Mouse (Mus musculus) brain, embryonic 14.5 days (tissue): Measurements from ENCODE around the gene Mpnd.

Experiments
- CTCF ChIP-seq: fragments of 200-500 bp; IDR thresholded peaks from 2 replicates; pipeline ENCODE4 v1.5.1; 2012; ENCODE audit warnings: inconsistent platforms, mild to moderate bottlenecking, moderate library complexity, borderline replicate concordance; ENCODE audit not compliant: insufficient read depth, insufficient read length; ENCODE audit errors: extremely low read depth
- POLR2A ChIP-seq: fragments of 200-500 bp; IDR thresholded peaks from 2 replicates; pipeline ENCODE4 v1.6.1; 2012; ENCODE audit warnings: mild to moderate bottlenecking, inconsistent platforms, borderline replicate concordance; ENCODE audit not compliant: poor library complexity, insufficient read depth, insufficient read length, severe bottlenecking; ENCODE audit errors: extremely low read depth

DNA sequence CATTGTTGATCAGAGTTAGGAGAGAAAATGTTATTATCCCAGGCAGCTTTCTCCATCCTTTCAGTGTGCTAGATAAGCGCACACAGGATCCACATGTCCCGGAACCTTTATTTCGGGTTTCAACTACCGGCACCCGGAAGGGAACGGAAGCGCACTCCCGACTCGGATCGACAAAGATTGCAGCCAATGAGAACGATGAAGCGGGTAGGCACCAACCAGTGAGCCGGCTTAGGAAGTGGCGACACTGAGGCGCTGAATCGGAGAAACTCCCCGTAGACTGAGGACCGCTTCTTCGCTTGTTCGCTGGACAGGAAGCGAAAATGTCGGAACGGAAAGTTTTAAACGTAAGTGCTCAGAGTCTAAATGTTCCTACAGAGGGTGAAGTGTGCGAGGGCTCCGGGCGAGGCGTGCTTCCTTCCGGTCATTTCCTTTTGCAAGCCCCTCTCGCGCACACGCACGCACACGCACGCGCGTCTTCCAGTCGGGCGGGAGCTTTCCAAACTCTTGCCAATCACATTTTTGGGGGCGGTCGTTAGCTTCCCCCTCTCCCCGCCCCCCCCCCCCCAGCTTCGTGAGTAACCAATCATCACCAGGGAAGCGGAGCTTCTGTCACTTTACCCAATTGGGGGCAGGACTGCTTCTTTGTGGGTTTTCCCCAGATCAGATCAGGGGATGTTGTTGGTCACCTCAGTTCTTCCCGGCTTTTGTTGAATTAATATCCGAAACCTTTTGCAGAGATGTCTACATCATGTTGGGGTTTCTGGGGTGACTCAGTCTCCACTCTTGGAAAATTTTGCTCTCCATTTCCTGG, 46.4 kb upstream of the Mpnd start, which contains the start of gene Yju2:
- no peak for TF ChIP-seq CTCF
- TF ChIP-seq POLR2A: peak; percentile 37; the same call in 1 of the 2 replicates
